18 mouse cellular contexts compared by ENCODE assay signal in the genomic region with DNA sequence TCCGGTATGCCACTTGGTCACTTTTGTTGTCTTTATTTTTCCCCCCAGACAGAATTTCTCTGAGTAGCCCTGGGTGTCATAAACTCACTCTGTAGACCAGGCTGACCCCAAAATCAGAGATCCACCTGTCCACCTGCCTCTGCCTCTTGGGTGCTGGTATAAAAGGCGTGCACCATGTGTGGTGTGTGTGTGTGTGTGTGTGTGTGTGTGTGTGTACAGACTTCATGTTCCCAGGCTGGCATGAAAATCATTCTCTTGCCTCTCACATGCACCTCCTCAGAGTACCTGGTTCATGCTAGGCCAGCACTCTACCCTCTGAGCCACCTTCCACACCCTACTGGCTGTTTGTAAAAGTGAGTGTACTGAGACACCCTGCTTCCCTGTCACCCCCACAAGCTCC. TPM values are rescaled to one million over a fixed set of nuclear protein-coding genes. Genes with fewer than 3 reads are reported as not detected.
DNase-seq lines count a peak whose midpoint lies in the region; ATAC-seq and TF ChIP-seq lines count a peak whose summit lies in the region.
"Had no signal": no experiment of that assay in that cellular context is flagged by ENCODE, and none has a peak within 500 bp of the region (broad histone marks: within the 10 kb centered on the region; RNA-seq: fewer than 3 reads in every experiment).

No protein-coding gene starts in this region.

- no peaks in the 10 kb centered on the region for H3K36me3 ChIP-seq in heart, embryonic 10.5 days
- no peaks in the 10 kb centered on the region for H3K36me3 ChIP-seq in heart, embryonic 12.5 days
- no peaks in the 10 kb centered on the region for H3K36me3 ChIP-seq in midbrain, embryonic 11.5 days (ENCODE audit: control insufficient read depth, insufficient read depth, low read length)
- H3K36me3 ChIP-seq in midbrain, embryonic 14.5 days (ENCODE audit: control insufficient read depth, insufficient read depth, low read length), result no peaks in the 10 kb centered on the region
- no peaks in the 10 kb centered on the region for H3K36me3 ChIP-seq in stomach, postnatal 0 days (ENCODE audit: control insufficient read depth, insufficient read depth, low read length)
- H3K36me3 ChIP-seq: embryonic facial prominence, embryonic 10.5 days; embryonic facial prominence, embryonic 12.5 days; forebrain, embryonic 15.5 days had no signal

- ATAC-seq in heart, embryonic 12.5 days (ENCODE audit: insufficient number of reproducible peaks, low FRiP score), result no peak
- no peak for ATAC-seq in midbrain, embryonic 11.5 days (ENCODE audit: low FRiP score)
- ATAC-seq in midbrain, embryonic 14.5 days (ENCODE audit: low FRiP score, low TSS enrichment), result no peak
- 0 out of 2 replicates have a peak, but pooled peaks have one; percentile 24 for ATAC-seq in stomach, postnatal 0 days (ENCODE audit: low FRiP score, low TSS enrichment)
- ATAC-seq: forebrain, embryonic 13.5 days; forebrain, embryonic 15.5 days had no signal

- H3K9me3 ChIP-seq in heart, embryonic 10.5 days, result no peaks in the 10 kb centered on the region
- H3K9me3 ChIP-seq in heart, embryonic 12.5 days (replicated peaks), result no peaks in the 10 kb centered on the region
- H3K9me3 ChIP-seq in midbrain, embryonic 11.5 days (ENCODE audit: control insufficient read depth, low read length), result no peaks in the 10 kb centered on the region
- no peaks in the 10 kb centered on the region for H3K9me3 ChIP-seq in midbrain, embryonic 14.5 days (ENCODE audit: control insufficient read depth, low read length)
- H3K9me3 ChIP-seq in stomach, postnatal 0 days (ENCODE audit: control insufficient read depth, low read length), result no peaks in the 10 kb centered on the region
- H3K9me3 ChIP-seq: embryonic facial prominence, embryonic 10.5 days; embryonic facial prominence, embryonic 12.5 days; forebrain, embryonic 13.5 days; forebrain, embryonic 15.5 days had no signal

- H3K27me3 ChIP-seq in heart, embryonic 10.5 days (ENCODE audit: insufficient read depth, poor library complexity, severe bottlenecking), result no peaks in the 10 kb centered on the region
- no peaks in the 10 kb centered on the region for H3K27me3 ChIP-seq in heart, embryonic 12.5 days (replicated peaks)
- H3K27me3 ChIP-seq in midbrain, embryonic 11.5 days (ENCODE audit: control insufficient read depth, insufficient read depth, low read length), result no peaks in the 10 kb centered on the region
- H3K27me3 ChIP-seq in midbrain, embryonic 14.5 days (ENCODE audit: control insufficient read depth, insufficient read depth, low read length), result no peaks in the 10 kb centered on the region
- H3K27me3 ChIP-seq in stomach, postnatal 0 days (ENCODE audit: control insufficient read depth, insufficient read depth, low read length), result no peaks in the 10 kb centered on the region
- H3K27me3 ChIP-seq in cerebellum, adult 2 months (ENCODE audit: control insufficient read depth, insufficient read depth, low read length), result no peaks in the 10 kb centered on the region
- H3K27me3 ChIP-seq: embryonic facial prominence, embryonic 12.5 days; forebrain, embryonic 13.5 days; forebrain, embryonic 15.5 days had no signal

- TF ChIP-seq CTCF in stomach, postnatal 0 days (IDR thresholded peaks at IDR 0.05; ENCODE audit: low read depth), result no peak
- no peak for TF ChIP-seq CTCF in cerebellum, adult 2 months (IDR thresholded peaks at IDR 0.05; ENCODE audit: borderline replicate concordance, insufficient read depth, low read depth, low read length)

- no peak for TF ChIP-seq POLR2A in cerebellum, adult 2 months (IDR thresholded peaks at IDR 0.05; ENCODE audit: borderline replicate concordance, insufficient read depth, low read length)

- DNase-seq in heart, embryonic 10.5 days (ENCODE audit: low spot score), result peak; percentile 63
- DNase-seq in midbrain, embryonic 11.5 days (ENCODE audit: low spot score, missing footprints), result peak; percentile 14
- no peak for DNase-seq in midbrain, embryonic 14.5 days
- no peak for DNase-seq in stomach, postnatal 0 days (ENCODE audit: low spot score)
- DNase-seq in cerebellum, adult 2 months, result no peak
- DNase-seq: adrenal gland, adult 2 months; adrenal gland, postnatal 10 days; adrenal gland, postnatal 25 days; cerebellum, adult 11 months; cerebellum, adult 18-20 months; cerebellum, adult 9-10 months; cerebellum, postnatal 10 days; cerebellum, postnatal 25 days had no signal

- no peak for TF ChIP-seq EP300 in stomach, postnatal 0 days (optimal IDR thresholded peaks at IDR 0.05)

- no peak overlapping the region for H3K4me2 ChIP-seq in heart, embryonic 12.5 days
- H3K4me2 ChIP-seq in midbrain, embryonic 11.5 days, result no peak overlapping the region
- H3K4me2 ChIP-seq in midbrain, embryonic 14.5 days (ENCODE audit: low read length), result no peak overlapping the region
- H3K4me2 ChIP-seq in stomach, postnatal 0 days (replicated peaks; ENCODE audit: low read depth), result no peak overlapping the region
- H3K4me2 ChIP-seq: embryonic facial prominence, embryonic 12.5 days; forebrain, embryonic 13.5 days; forebrain, embryonic 15.5 days had no signal

- WGBS in heart, embryonic 10.5 days, result 79% methylated on average over 2 of the region's 2 CpGs
- whole genome bisulfite sequencing in heart, embryonic 12.5 days, result 73% methylated on average over 2 of the region's 2 CpGs
- WGBS in midbrain, embryonic 11.5 days, result 86% methylated on average over 2 of the region's 2 CpGs
- WGBS in midbrain, embryonic 14.5 days, result 80% methylated on average over 2 of the region's 2 CpGs
- 92% methylated on average over 2 of the region's 2 CpGs for WGBS in stomach, postnatal 0 days
- WGBS in cerebellum, adult 2 months, result 88% methylated on average over 2 of the region's 2 CpGs

- H3K9ac ChIP-seq in heart, embryonic 12.5 days, result no peak overlapping the region
- no peak overlapping the region for H3K9ac ChIP-seq in midbrain, embryonic 11.5 days (ENCODE audit: low read length)
- H3K9ac ChIP-seq in midbrain, embryonic 14.5 days (replicated peaks; ENCODE audit: low read length), result no peak overlapping the region
- no peak overlapping the region for H3K9ac ChIP-seq in stomach, postnatal 0 days (ENCODE audit: low read length)
- H3K9ac ChIP-seq: embryonic facial prominence, embryonic 12.5 days; forebrain, embryonic 13.5 days; forebrain, embryonic 15.5 days had no signal

- no peak overlapping the region for H3K27ac ChIP-seq in heart, embryonic 10.5 days
- no peak overlapping the region for H3K27ac ChIP-seq in heart, embryonic 12.5 days (ENCODE audit: poor library complexity, severe bottlenecking)
- no peak overlapping the region for H3K27ac ChIP-seq in midbrain, embryonic 11.5 days (ENCODE audit: low read depth, low read length)
- H3K27ac ChIP-seq in midbrain, embryonic 14.5 days (replicated peaks; ENCODE audit: low read depth, low read length), result no peak overlapping the region
- H3K27ac ChIP-seq in stomach, postnatal 0 days (replicated peaks), result no peak overlapping the region
- H3K27ac ChIP-seq in cerebellum, adult 2 months (ENCODE audit: insufficient read depth, low read length), result no peak overlapping the region
- H3K27ac ChIP-seq: embryonic facial prominence, embryonic 10.5 days; embryonic facial prominence, embryonic 12.5 days; forebrain, embryonic 13.5 days; forebrain, embryonic 15.5 days had no signal

- no peak overlapping the region for H3K4me3 ChIP-seq in heart, embryonic 10.5 days
- H3K4me3 ChIP-seq in heart, embryonic 12.5 days, result no peak overlapping the region
- H3K4me3 ChIP-seq in midbrain, embryonic 11.5 days (ENCODE audit: low read depth, low read length), result no peak overlapping the region
- no peak overlapping the region for H3K4me3 ChIP-seq in midbrain, embryonic 14.5 days (replicated peaks; ENCODE audit: low read depth, low read length)
- no peak overlapping the region for H3K4me3 ChIP-seq in stomach, postnatal 0 days (ENCODE audit: low read depth, low read length)
- H3K4me3 ChIP-seq in cerebellum, adult 2 months (replicated peaks; ENCODE audit: insufficient read depth, low read depth, low read length), result no peak overlapping the region
- H3K4me3 ChIP-seq: embryonic facial prominence, embryonic 10.5 days; embryonic facial prominence, embryonic 12.5 days; forebrain, embryonic 13.5 days; forebrain, embryonic 15.5 days had no signal

- H3K4me1 ChIP-seq in heart, embryonic 10.5 days, result peaks cover 14% of the 10 kb centered on the region
- H3K4me1 ChIP-seq in heart, embryonic 12.5 days (replicated peaks), result peaks cover 9% of the 10 kb centered on the region
- H3K4me1 ChIP-seq in midbrain, embryonic 11.5 days (ENCODE audit: control insufficient read depth, insufficient read depth, low read length), result peaks cover 14% of the 10 kb centered on the region
- peaks cover 12% of the 10 kb centered on the region for H3K4me1 ChIP-seq in midbrain, embryonic 14.5 days (ENCODE audit: control insufficient read depth, insufficient read depth, low read length)
- H3K4me1 ChIP-seq in stomach, postnatal 0 days (replicated peaks; ENCODE audit: control insufficient read depth, insufficient read depth), result no peaks in the 10 kb centered on the region
- H3K4me1 ChIP-seq in cerebellum, adult 2 months (ENCODE audit: control insufficient read depth, insufficient read depth, low read length), result no peaks in the 10 kb centered on the region

RNA-seq across cellular contexts. Expression of a gene that starts 5.8 kb away (rescaled TPM):
- 64.1 and 74.8 TPM in 2 replicates for polyA plus RNA-seq in heart, embryonic 10.5 days (2016; fragmentation: Nextera tagmentation; extraction: Ambion mirVana)
- polyA plus RNA-seq in heart, embryonic 12.5 days (2016; fragmentation: Nextera tagmentation; extraction: Ambion mirVana), result 64.8 and 72.8 TPM in 2 replicates
- 86.5 and 88.1 TPM in 2 replicates for polyA plus RNA-seq in midbrain, embryonic 11.5 days (2014; fragmentation: Nextera tagmentation; extraction: Ambion mirVana)
- 75.1 and 75.5 TPM in 2 replicates for polyA plus RNA-seq in midbrain, embryonic 14.5 days (2014; fragmentation: Nextera tagmentation; extraction: Ambion mirVana)
- polyA plus RNA-seq in stomach, postnatal 0 days (2015; fragmentation: Nextera tagmentation; extraction: Ambion mirVana), result 42.4 and 47.0 TPM in 2 replicates
- 47.0 and 47.6 TPM in 2 replicates for polyA plus RNA-seq in cerebellum, adult 2 months (2012; rRNA removed)

Comparison
In these comparisons a context has a peak if more than half of its experiments do, and no peak if none do; other contexts are left out.
1. DNase-seq: peak in heart, embryonic 10.5 days (single experiment) and midbrain, embryonic 11.5 days (single experiment); none in midbrain, embryonic 14.5 days (single experiment), stomach, postnatal 0 days (single experiment) and cerebellum, adult 2 months (0 of 2).